Mouse (Mus musculus) midbrain, embryonic 14.5 days (tissue): ENCODE measurements around the gene Pitpnm1. TPM values are rescaled to one million over a fixed set of nuclear protein-coding genes. Genes with fewer than 3 reads are reported as not detected.

Experiments used
- ATAC-seq: fragments of 200-750 bp; cut with Nextera tagmentation; 2 replicates; pipeline ENCODE4 v1.8.0; 2017; ENCODE audit warnings: moderate number of reproducible peaks, moderate library complexity; ENCODE audit not compliant: low FRiP score, low TSS enrichment
- DNase-seq: peaks from one replicate; pipeline ENCODE4 v3.0.0-alpha.2; 2015
- H3K27ac ChIP-seq: fragments of 300-500 bp; sonication (generic); replicated peaks from 2 replicates; pipeline ENCODE4 v1.5.1; 2014; ENCODE audit warnings: mild to moderate bottlenecking, low read depth, low read length, moderate library complexity
- H3K27me3 ChIP-seq: fragments of 300-500 bp; sonication (generic); 2 replicates; pipeline ENCODE4 v1.6.1; 2014; ENCODE audit warnings: low read length, control low read depth, mixed read lengths; ENCODE audit not compliant: control insufficient read depth, insufficient read depth
- H3K36me3 ChIP-seq: fragments of 300-500 bp; sonication (generic); 2 replicates; pipeline ENCODE4 v1.6.1; 2014; ENCODE audit warnings: low read length, control low read depth; ENCODE audit not compliant: control insufficient read depth, insufficient read depth
- H3K4me1 ChIP-seq: fragments of 300-500 bp; sonication (generic); 2 replicates; pipeline ENCODE4 v1.6.1; 2014; ENCODE audit warnings: mild to moderate bottlenecking, antibody characterized with exemption, low read length, control low read depth; ENCODE audit not compliant: control insufficient read depth, insufficient read depth
- H3K4me2 ChIP-seq: fragments of 300-500 bp; sonication (generic); 2 replicates; pipeline ENCODE4 v1.6.1; 2014; ENCODE audit warnings: mild to moderate bottlenecking, low read length, moderate library complexity
- H3K4me3 ChIP-seq: fragments of 300-500 bp; sonication (generic); replicated peaks from 2 replicates; pipeline ENCODE4 v1.5.1; 2014; ENCODE audit warnings: low read depth, low read length
- H3K9ac ChIP-seq: fragments of 300-500 bp; sonication (generic); replicated peaks from 2 replicates; pipeline ENCODE4 v1.6.1; 2014; ENCODE audit warnings: mild to moderate bottlenecking, low read length, moderate library complexity
- H3K9me3 ChIP-seq: fragments of 300-500 bp; sonication (generic); 2 replicates; pipeline ENCODE4 v1.6.1; 2016; ENCODE audit warnings: low read length, control low read depth, mixed read lengths; ENCODE audit not compliant: control insufficient read depth
- WGBS: fragments of 180-500 bp; shearing (Covaris S2); extraction: QIAGEN DNeasy Blood & Tissue Kit; methylation state at CpG from one replicate; pipeline ENCODE4 v1.1.7; 2014; 5-methylcytosine and 5-hydroxymethylcytosine counted together
- polyA plus RNA-seq: library from polyadenylated mRNA; unstranded; fragments of >200 nt; fragmentation: Nextera tagmentation; extraction: Ambion mirVana; gene quantifications from 2 replicates; pipeline ENCODE4 v1.2.1, GENCODE M21; 2014

Pitpnm1 gene
- polyA plus RNA-seq, 1 experiment from 2014 or later, result 72.8 TPM

GRCm38 (mm10) chr19:4096642-4097440 lies 3.0 kb upstream of the Pitpnm1 start, which contains the start of gene Cdk2ap2:
Gene Cdk2ap2 (plus strand): TSS chr19:4097182.
- Histone ChIP-seq H3K9me3 (no peaks in the 10 kb centered on the region), H3K27ac (peak within 1 kb of the TSS; percentile 92), H3K4me3 (peak within 1 kb of the TSS; percentile 50), H3K36me3 (no peaks in the 10 kb centered on the region), H3K4me1 (peaks cover 35% of the 10 kb centered on the region), H3K9ac (peak within 1 kb of the TSS; percentile 60), H3K4me2 (peak within 1 kb of the TSS; percentile 50), H3K27me3 (no peaks in the 10 kb centered on the region)
- under 1% methylated on average over 65 of the region's 65 CpGs for WGBS
- DNase-seq (peak; percentile 99), ATAC-seq (peak; percentile 94)

GRCm38 (mm10) chr19:4097441-4097825 lies 2.4 kb upstream of the Pitpnm1 start:
- 1% methylated on average over 21 of the region's 21 CpGs for WGBS
- peak overlapping the region; percentile 50 for H3K4me2 ChIP-seq

GRCm38 (mm10) chr19:4098426-4098825 lies 1.4 kb upstream of the Pitpnm1 start:
- no peaks in the 10 kb centered on the region for H3K9me3 ChIP-seq
- no peak overlapping the region for H3K27ac ChIP-seq
- peaks cover 8% of the 10 kb centered on the region; the same call in 1 of the 2 replicates for H3K36me3 ChIP-seq
- WGBS, result 93% methylated on average over 13 of the region's 13 CpGs
- peaks cover 40% of the 10 kb centered on the region for H3K4me1 ChIP-seq
- H3K27me3 ChIP-seq, result no peaks in the 10 kb centered on the region
- H3K4me2 ChIP-seq, result no peak overlapping the region
- ATAC-seq (no peak), DNase-seq (no peak)
- H3K9ac ChIP-seq, result no peak overlapping the region
- no peak overlapping the region for H3K4me3 ChIP-seq

More at GRCm38 (mm10) chr19:4097441-4097825, 2.4 kb upstream of the Pitpnm1 start:
- no peaks in the 10 kb centered on the region for H3K36me3 ChIP-seq
- DNase-seq, result no peak
- no peaks in the 10 kb centered on the region for H3K9me3 ChIP-seq
- peak overlapping the region; percentile 92 for H3K27ac ChIP-seq
- H3K4me1 ChIP-seq, result peaks cover 40% of the 10 kb centered on the region
- peak overlapping the region; percentile 51 for H3K9ac ChIP-seq
- ATAC-seq, result no peak
- peak overlapping the region; percentile 50 for H3K4me3 ChIP-seq
- no peaks in the 10 kb centered on the region for H3K27me3 ChIP-seq

- WGBS, result 13% methylated on average over 9 of the region's 9 CpGs
- Histone ChIP-seq H3K36me3 (peaks cover 13% of the 10 kb centered on the region), H3K4me3 (0 out of 2 replicates have a peak overlapping the region, but pooled peaks have one; percentile 54), H3K9ac (no peak overlapping the region), H3K9me3 (no peaks in the 10 kb centered on the region), H3K4me2 (peak overlapping the region; percentile 86), H3K4me1 (peaks cover 40% of the 10 kb centered on the region), H3K27me3 (no peaks in the 10 kb centered on the region), H3K27ac (0 out of 2 replicates have a peak overlapping the region, but pooled peaks have one; percentile 14)
- no peak for ATAC-seq
- peak; percentile 94 for DNase-seq
Measured at GRCm38 (mm10) chr19:4099056-4099455, 742 bp upstream of the Pitpnm1 start.

DNA sequence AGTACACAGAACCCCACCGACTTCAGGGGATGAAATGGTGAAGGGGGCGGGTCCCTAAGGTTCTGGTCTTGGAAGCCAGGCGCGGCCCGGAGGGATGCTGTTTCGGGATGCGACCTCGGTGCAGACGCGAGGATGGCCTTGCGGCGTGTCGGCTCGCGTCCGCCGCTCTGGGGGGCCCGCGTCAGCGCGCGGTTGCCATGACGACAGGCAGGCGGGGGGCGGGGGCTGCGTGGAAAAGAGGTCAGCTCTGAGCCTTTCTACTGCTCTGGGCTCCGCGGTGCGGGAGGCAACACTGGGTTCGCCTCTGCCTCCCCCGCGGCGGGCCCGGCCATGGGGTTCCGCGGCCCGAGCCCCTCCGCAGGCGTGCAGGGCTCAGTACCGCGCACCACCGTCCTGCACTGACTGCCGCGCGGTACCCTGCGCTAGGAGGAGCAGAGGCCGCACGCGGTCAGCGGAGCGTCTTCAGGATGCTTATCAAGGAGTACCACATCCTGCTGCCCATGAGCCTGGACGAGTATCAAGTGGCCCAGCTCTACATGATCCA lies 992 bp downstream of the Pitpnm1 start:
- peak overlapping the region; percentile 70 for H3K27ac ChIP-seq
- no peaks in the 10 kb centered on the region for H3K27me3 ChIP-seq
- H3K4me1 ChIP-seq, result peaks cover 39% of the 10 kb centered on the region
- WGBS, result under 1% methylated on average over 52 of the region's 52 CpGs
- DNase-seq (peak; percentile 82), ATAC-seq (no peak)
- H3K9ac ChIP-seq, result peak overlapping the region; percentile 71
- peak overlapping the region; percentile 86 for H3K4me2 ChIP-seq
- H3K9me3 ChIP-seq, result no peaks in the 10 kb centered on the region
- H3K4me3 ChIP-seq, result peak overlapping the region; percentile 54
- H3K36me3 ChIP-seq, result peaks cover 26% of the 10 kb centered on the region

- DNase-seq, result peak; percentile 65
- 52% methylated on average over 6 of the region's 6 CpGs for WGBS
- peaks cover 34% of the 10 kb centered on the region for H3K4me1 ChIP-seq
Measured at GRCm38 (mm10) chr19:4101466-4101865, 1.7 kb downstream of the Pitpnm1 start.

DNA sequence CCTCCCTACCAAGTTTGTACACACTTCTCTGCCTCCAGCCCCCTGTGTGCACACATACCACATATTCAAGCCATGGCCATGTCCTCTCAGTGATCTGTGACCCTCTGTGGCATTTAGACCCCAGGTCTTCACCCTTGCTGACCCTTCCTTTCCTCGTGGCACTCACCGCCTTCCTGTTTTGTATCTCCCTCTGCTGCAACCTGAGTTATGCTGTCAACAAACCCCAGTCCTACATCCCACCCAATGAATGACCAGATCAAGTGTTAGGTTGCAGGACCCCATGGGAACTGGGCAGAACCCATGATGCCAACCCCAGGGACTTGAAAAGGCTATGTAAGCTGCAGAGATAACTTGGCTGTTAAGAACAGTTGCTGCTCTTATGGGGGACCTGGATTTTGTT lies 2.3 kb downstream of the Pitpnm1 start:
- H3K4me1 ChIP-seq, result peaks cover 34% of the 10 kb centered on the region
- H3K27ac ChIP-seq, result no peak overlapping the region
- no peak overlapping the region for H3K9ac ChIP-seq
- peak overlapping the region; percentile 54 for H3K4me3 ChIP-seq
- peak overlapping the region; percentile 86 for H3K4me2 ChIP-seq
- peaks cover 31% of the 10 kb centered on the region for H3K36me3 ChIP-seq
- DNase-seq (no peak), ATAC-seq (no peak)
- H3K27me3 ChIP-seq, result no peaks in the 10 kb centered on the region
- H3K9me3 ChIP-seq, result no peaks in the 10 kb centered on the region
- WGBS, result 95% methylated on average over 2 of the region's 2 CpGs

More at GRCm38 (mm10) chr19:4101466-4101865, 1.7 kb downstream of the Pitpnm1 start:
- H3K27ac ChIP-seq, result 0 out of 2 replicates have a peak overlapping the region, but pooled peaks have one; percentile 16
- ATAC-seq, result no peak
- H3K4me2 ChIP-seq, result peak overlapping the region; percentile 86
- H3K9ac ChIP-seq, result peak overlapping the region; percentile 71
- H3K36me3 ChIP-seq, result peaks cover 28% of the 10 kb centered on the region
- H3K27me3 ChIP-seq, result no peaks in the 10 kb centered on the region
- peak overlapping the region; percentile 54 for H3K4me3 ChIP-seq
- no peaks in the 10 kb centered on the region for H3K9me3 ChIP-seq

- no peak for ATAC-seq
- DNase-seq, result no peak
Measured at GRCm38 (mm10) chr19:4102626-4103025, 2.8 kb downstream of the Pitpnm1 start.

More at GRCm38 (mm10) chr19:4102626-4103025, 2.8 kb downstream of the Pitpnm1 start:
- H3K9ac ChIP-seq, result no peak overlapping the region
- no peak overlapping the region for H3K27ac ChIP-seq
- H3K36me3 ChIP-seq, result peaks cover 33% of the 10 kb centered on the region
- no peak overlapping the region for H3K4me2 ChIP-seq
- H3K9me3 ChIP-seq, result no peaks in the 10 kb centered on the region
- 94% methylated on average over 12 of the region's 12 CpGs for WGBS
- H3K4me1 ChIP-seq, result peaks cover 30% of the 10 kb centered on the region
- no peaks in the 10 kb centered on the region for H3K27me3 ChIP-seq
- no peak overlapping the region for H3K4me3 ChIP-seq
